Mouse (Mus musculus) liver, embryonic 15.5 days (tissue): ENCODE measurements around the gene Ascc1. TPM values are rescaled to one million over a fixed set of nuclear protein-coding genes. Genes with fewer than 3 reads are reported as not detected.

Source experiments
- ATAC-seq: fragments of 200-750 bp; cut with Nextera tagmentation; 2 replicates; pipeline ENCODE4 v1.8.0; 2017; ENCODE audit warnings: moderate number of reproducible peaks, mild to moderate bottlenecking, moderate library complexity; ENCODE audit not compliant: insufficient read depth
- H3K27ac ChIP-seq: fragments of 300-500 bp; sonication (generic); replicated peaks from 2 replicates; pipeline ENCODE4 v1.5.1; 2015; ENCODE audit warnings: mild to moderate bottlenecking, inconsistent platforms
- H3K27me3 ChIP-seq: fragments of 300-500 bp; sonication (generic); 2 replicates; pipeline ENCODE4 v1.6.1; 2015; ENCODE audit warnings: mild to moderate bottlenecking, inconsistent platforms
- H3K36me3 ChIP-seq: fragments of 300-500 bp; sonication (generic); replicated peaks from 2 replicates; pipeline ENCODE4 v1.6.1; 2015; ENCODE audit warnings: moderate library complexity, mild to moderate bottlenecking, inconsistent platforms
- H3K4me1 ChIP-seq: fragments of 300-500 bp; sonication (generic); replicated peaks from 2 replicates; pipeline ENCODE4 v1.6.1; 2015; ENCODE audit warnings: inconsistent platforms
- H3K4me2 ChIP-seq: fragments of 300-500 bp; sonication (generic); 2 replicates; pipeline ENCODE4 v1.6.1; 2015; ENCODE audit warnings: moderate library complexity, mild to moderate bottlenecking, inconsistent platforms
- H3K4me3 ChIP-seq: fragments of 300-500 bp; sonication (generic); replicated peaks from 2 replicates; pipeline ENCODE4 v1.5.1; 2015; ENCODE audit warnings: mild to moderate bottlenecking, inconsistent platforms
- H3K9ac ChIP-seq: fragments of 300-500 bp; sonication (generic); 2 replicates; pipeline ENCODE4 v1.6.1; 2015; ENCODE audit warnings: moderate library complexity, mild to moderate bottlenecking, inconsistent platforms
- H3K9me3 ChIP-seq: fragments of 300-500 bp; sonication (generic); replicated peaks from 2 replicates; pipeline ENCODE4 v1.6.1; 2016; ENCODE audit warnings: inconsistent platforms
- WGBS: fragments of 180-500 bp; shearing (Covaris S2); methylation state at CpG from one replicate; pipeline ENCODE4 v1.1.7; 2015; ENCODE audit warnings: mixed read lengths; ENCODE audit not compliant: insufficient replicate concordance; 5-methylcytosine and 5-hydroxymethylcytosine counted together
- polyA plus RNA-seq: library from polyadenylated mRNA; unstranded; fragments of >200 nt; fragmentation: Nextera tagmentation; extraction: Ambion mirVana; gene quantifications from 2 replicates; pipeline ENCODE4 v1.2.1, GENCODE M21; 2015

Ascc1 gene
- polyA plus RNA-seq, result 15.7 and 16.5 TPM in 2 replicates

GRCm38 (mm10) chr10:60002673-60003212, at the start of gene Ascc1, which contains the start of gene Anapc16:
Gene Ascc1, plus strand, starts transcription at chr10:60002805.
Gene Anapc16, minus strand, starts transcription at chr10:60003135.
- H3K27me3 ChIP-seq, result no peaks in the 10 kb centered on the region
- peaks cover 52% of the 10 kb centered on the region for H3K4me1 ChIP-seq
- peak within 1 kb of the TSS; percentile 100 for H3K27ac ChIP-seq
- peaks cover 18% of the 10 kb centered on the region; the same call in 1 of the 2 replicates for H3K36me3 ChIP-seq
- H3K4me3 ChIP-seq, result peak within 1 kb of the TSS; percentile 78
- ATAC-seq, result peak; percentile 95
- H3K4me2 ChIP-seq, result peak within 1 kb of the TSS; percentile 87
- under 1% methylated on average over 50 of the region's 51 CpGs for WGBS
- H3K9ac ChIP-seq, result peak within 1 kb of the TSS; percentile 77
- H3K9me3 ChIP-seq, result no peaks in the 10 kb centered on the region

- 45% methylated on average over 7 of the region's 7 CpGs for WGBS
- Histone ChIP-seq H3K4me1 (peaks cover 33% of the 10 kb centered on the region), H3K4me2 (no peak overlapping the region), H3K27me3 (peaks cover 89% of the 10 kb centered on the region), H3K9me3 (no peaks in the 10 kb centered on the region), H3K9ac (no peak overlapping the region), H3K36me3 (no peaks in the 10 kb centered on the region), H3K4me3 (no peak overlapping the region), H3K27ac (no peak overlapping the region)
- ATAC-seq, result no peak
Measured at GRCm38 (mm10) chr10:59953564-59954039, 49.0 kb upstream of the Ascc1 start.

GRCm38 (mm10) chr10:59956681-59957080, 45.9 kb upstream of the Ascc1 start:
- WGBS, result 64% methylated on average over 5 of the region's 5 CpGs
- Histone ChIP-seq H3K27ac (no peak overlapping the region), H3K4me2 (no peak overlapping the region), H3K4me3 (no peak overlapping the region), H3K4me1 (peaks cover 16% of the 10 kb centered on the region), H3K9ac (no peak overlapping the region), H3K36me3 (no peaks in the 10 kb centered on the region), H3K27me3 (peaks cover 64% of the 10 kb centered on the region), H3K9me3 (no peaks in the 10 kb centered on the region)
- ATAC-seq, result no peak

- no peak overlapping the region for H3K9ac ChIP-seq
- no peak overlapping the region for H3K4me3 ChIP-seq
- peaks cover 57% of the 10 kb centered on the region for H3K27me3 ChIP-seq
- peaks cover 8% of the 10 kb centered on the region for H3K4me1 ChIP-seq
- no peaks in the 10 kb centered on the region for H3K36me3 ChIP-seq
- 41% methylated on average over 25 of the region's 25 CpGs for WGBS
- no peak overlapping the region for H3K27ac ChIP-seq
- no peak for ATAC-seq
- no peak overlapping the region for H3K4me2 ChIP-seq
- H3K9me3 ChIP-seq, result no peaks in the 10 kb centered on the region
Measured at GRCm38 (mm10) chr10:59957171-59958149, 45.1 kb upstream of the Ascc1 start.

GRCm38 (mm10) chr10:59958458-59958857, 44.1 kb upstream of the Ascc1 start:
- no peak overlapping the region for H3K27ac ChIP-seq
- peaks cover 48% of the 10 kb centered on the region for H3K27me3 ChIP-seq
- H3K4me2 ChIP-seq, result no peak overlapping the region
- H3K4me3 ChIP-seq, result no peak overlapping the region
- H3K9ac ChIP-seq, result no peak overlapping the region
- H3K36me3 ChIP-seq, result no peaks in the 10 kb centered on the region
- H3K9me3 ChIP-seq, result no peaks in the 10 kb centered on the region
- no peak for ATAC-seq
- WGBS, result 35% methylated on average over 5 of the region's 5 CpGs
- H3K4me1 ChIP-seq, result no peaks in the 10 kb centered on the region

GRCm38 (mm10) chr10:59959517-59959916, 43.1 kb upstream of the Ascc1 start:
- Histone ChIP-seq H3K36me3 (no peaks in the 10 kb centered on the region), H3K27ac (no peak overlapping the region), H3K9ac (no peak overlapping the region), H3K4me1 (peaks cover 1% of the 10 kb centered on the region; the same call in 1 of the 2 replicates), H3K9me3 (no peaks in the 10 kb centered on the region), H3K4me2 (no peak overlapping the region), H3K27me3 (peaks cover 40% of the 10 kb centered on the region), H3K4me3 (no peak overlapping the region)
- WGBS, result 68% methylated on average over 12 of the region's 12 CpGs
- no peak for ATAC-seq

- Histone ChIP-seq H3K27ac (no peak overlapping the region), H3K9ac (no peak overlapping the region), H3K9me3 (no peaks in the 10 kb centered on the region), H3K4me1 (peaks cover 8% of the 10 kb centered on the region), H3K36me3 (no peaks in the 10 kb centered on the region), H3K4me3 (no peak overlapping the region), H3K27me3 (peaks cover 18% of the 10 kb centered on the region), H3K4me2 (no peak overlapping the region)
- 56% methylated on average over 2 of the region's 2 CpGs for WGBS
- ATAC-seq, result no peak
Measured at GRCm38 (mm10) chr10:59963609-59964008, 39.0 kb upstream of the Ascc1 start.

GRCm38 (mm10) chr10:59964504-59965361, 37.9 kb upstream of the Ascc1 start:
- Histone ChIP-seq H3K36me3 (no peaks in the 10 kb centered on the region), H3K9ac (no peak overlapping the region), H3K9me3 (no peaks in the 10 kb centered on the region), H3K4me2 (no peak overlapping the region), H3K27ac (no peak overlapping the region), H3K4me1 (peaks cover 12% of the 10 kb centered on the region), H3K4me3 (no peak overlapping the region), H3K27me3 (peaks cover 18% of the 10 kb centered on the region)
- WGBS, result 21% methylated on average over 21 of the region's 23 CpGs
- 0 out of 2 replicates have a peak, but pooled peaks have one; percentile 11 for ATAC-seq

- Histone ChIP-seq H3K4me1 (peaks cover 18% of the 10 kb centered on the region), H3K9me3 (no peaks in the 10 kb centered on the region), H3K9ac (no peak overlapping the region), H3K27ac (no peak overlapping the region), H3K27me3 (peaks cover 24% of the 10 kb centered on the region), H3K36me3 (no peaks in the 10 kb centered on the region), H3K4me3 (no peak overlapping the region), H3K4me2 (no peak overlapping the region)
- WGBS, result 60% methylated on average over 9 of the region's 9 CpGs
- no peak for ATAC-seq
Measured at GRCm38 (mm10) chr10:59965362-59965695, 37.3 kb upstream of the Ascc1 start.

- no peak for ATAC-seq
- H3K4me3 ChIP-seq, result no peak overlapping the region
- no peak overlapping the region for H3K27ac ChIP-seq
- H3K36me3 ChIP-seq, result no peaks in the 10 kb centered on the region
- H3K4me2 ChIP-seq, result no peak overlapping the region
- H3K9ac ChIP-seq, result no peak overlapping the region
- H3K4me1 ChIP-seq, result peaks cover 22% of the 10 kb centered on the region
- H3K9me3 ChIP-seq, result no peaks in the 10 kb centered on the region
- H3K27me3 ChIP-seq, result peaks cover 29% of the 10 kb centered on the region
- 76% methylated on average over 8 of the region's 8 CpGs for WGBS
Measured at GRCm38 (mm10) chr10:59965788-59966187, 36.8 kb upstream of the Ascc1 start.
